Mouse (Mus musculus): Measurements from ENCODE around the gene Slc47a2.

GRCm38 (mm10) chr11:61266551-61267533 is 75.8 kb downstream of the Slc47a2 start, which contains the start of gene Aldh3a2:
- TF ChIP-seq POLR2A (IDR thresholded peaks at IDR 0.05; ENCODE audit: borderline replicate concordance, control insufficient read depth, low read depth, low read length): peak; percentile 97
- TF ChIP-seq CTCF (IDR thresholded peaks at IDR 0.05; ENCODE audit: control insufficient read depth, insufficient read depth, low read length): peak; percentile 21; the same call in 1 of the 2 replicates
